10 mouse cellular contexts compared by ENCODE assay signal in genomic region chr5:82698942-82699341, GRCm38 (mm10).
"Had no signal": no experiment of that assay in that cellular context is flagged by ENCODE, and none has a peak within 500 bp of the region (broad histone marks: within the 10 kb centered on the region; RNA-seq: fewer than 3 reads in every experiment).

No protein-coding gene starts in this region.

- DNase-seq: kidney, adult 2 months; kidney, postnatal 25 days; layer of hippocampus, postnatal 36 days; liver, embryonic 13.5 days; lung, adult 2 months; lung, postnatal 14 days; lung, postnatal 4 days; midbrain, embryonic 14.5 days; right cerebral cortex, postnatal 4 days; thymus, postnatal 25 days had no signal
